Mouse (Mus musculus) ovary, adult 18-20 months (tissue): ENCODE data around the gene Ifitm3.

Source experiments
- DNase-seq: peaks from one replicate; pipeline ENCODE4 v3.0.0; 2022; ENCODE audit warnings: low spot score, mixed read lengths

The Ifitm3 gene

DNA sequence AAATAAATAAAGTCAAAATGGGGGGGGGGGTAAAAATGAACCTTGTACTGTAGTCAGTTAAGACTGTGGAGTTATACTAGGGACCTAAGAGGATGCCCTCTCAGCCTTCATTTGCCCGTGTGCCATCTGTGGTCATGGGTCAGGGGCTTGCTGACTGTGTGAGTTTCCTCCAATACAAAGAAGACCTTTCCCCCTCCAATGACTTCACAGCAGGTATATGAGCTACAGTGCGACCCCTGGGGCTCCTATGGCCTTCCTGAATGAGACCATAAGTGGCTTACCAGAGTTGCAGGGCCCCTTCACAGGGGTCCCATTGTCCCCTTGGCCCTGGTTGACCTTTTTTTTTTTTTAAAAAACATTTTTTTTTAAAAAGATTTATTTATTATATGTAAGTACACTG lies 49.2 kb downstream of the Ifitm3 start:
- no peak for DNase-seq

DNA sequence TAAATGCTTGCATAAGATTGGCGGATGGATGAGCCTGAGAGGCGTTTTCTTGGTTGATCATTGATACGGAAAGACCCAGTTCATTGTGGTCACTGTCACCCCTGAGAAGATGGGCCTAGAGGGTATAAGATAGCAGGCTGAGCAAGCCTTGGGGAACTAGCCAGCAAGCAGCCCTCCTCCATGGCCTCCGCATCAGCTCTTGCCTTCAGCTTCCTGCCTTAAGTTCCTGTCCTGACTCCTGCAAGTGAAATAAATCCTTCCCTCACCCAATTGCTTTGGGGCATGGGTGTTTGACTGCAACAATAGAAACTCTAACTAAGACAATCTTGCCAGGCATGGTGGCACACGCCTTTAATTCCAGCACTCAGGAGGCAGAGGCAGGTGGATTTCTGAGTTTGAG lies 50.5 kb downstream of the Ifitm3 start:
- DNase-seq = no peak
